Mouse (Mus musculus) CH12.LX (cell line): ENCODE data around the gene Id2. TPM values are rescaled to one million over a fixed set of nuclear protein-coding genes. Genes with fewer than 3 reads are reported as not detected.

Experiments used
- DNase-seq: peaks from one replicate; pipeline ENCODE4 v3.0.0-alpha.2; 2013; ENCODE audit errors: extremely low read depth
- H3K27ac ChIP-seq: 2 replicates; pipeline ENCODE4 v1.5.1; 2012; ENCODE audit warnings: low read depth, mild to moderate bottlenecking, control low read depth, moderate library complexity; ENCODE audit not compliant: insufficient read depth
- H3K27me3 ChIP-seq: replicated peaks from 2 replicates; pipeline ENCODE3; 2012; ENCODE audit warnings: inconsistent platforms
- H3K36me3 ChIP-seq, 2 experiments: replicated peaks in 1 of 2; 2 replicates each; pipeline versions ENCODE3 to v1.6.1; 2012; ENCODE audit warnings: inconsistent platforms in 1 of 2, low read length in 1 of 2, mild to moderate bottlenecking in 1 of 2, mixed read lengths in 1 of 2, moderate library complexity in 1 of 2; ENCODE audit not compliant: control insufficient read depth in 1 of 2, insufficient read depth in 1 of 2
- H3K4me1 ChIP-seq, 2 experiments: 2 replicates each; pipeline ENCODE4 v1.6.1; 2012; ENCODE audit warnings: inconsistent platforms in 1 of 2, moderate library complexity in 1 of 2; ENCODE audit not compliant: insufficient read depth in 2 of 2, control insufficient read depth in 1 of 2
- H3K4me2 ChIP-seq: 2 replicates; pipeline ENCODE4 v1.6.1; 2012; ENCODE audit warnings: low read depth, mild to moderate bottlenecking, control low read depth; ENCODE audit not compliant: poor library complexity, insufficient read depth, severe bottlenecking
- H3K4me3 ChIP-seq, 3 experiments: fragments of 150-350 bp in 1 of 3; sonication (generic) in 1 of 3; replicated peaks in 1 of 3; 2 replicates each; pipeline versions ENCODE3 to v1.5.1; 2011 to 2012; ENCODE audit warnings: low read depth in 2 of 3, low read length in 2 of 3, mild to moderate bottlenecking in 2 of 3, moderate library complexity in 2 of 3, control low read depth in 1 of 3, improper control_type of control experiment in 1 of 3, inconsistent platforms in 1 of 3, mixed read lengths in 1 of 3; ENCODE audit not compliant: poor library complexity in 1 of 3
- H3K79me2 ChIP-seq: replicated peaks from 2 replicates; pipeline ENCODE4 v1.6.1; 2012; ENCODE audit warnings: mild to moderate bottlenecking, moderate library complexity; ENCODE audit not compliant: control insufficient read depth, poor library complexity, insufficient read depth, severe bottlenecking; ENCODE audit errors: extremely low read depth
- H3K9ac ChIP-seq: 2 replicates; pipeline ENCODE4 v1.6.1; 2012; ENCODE audit warnings: low read depth, mild to moderate bottlenecking, control low read depth, moderate library complexity; ENCODE audit not compliant: insufficient read depth
- H3K9me3 ChIP-seq: replicated peaks from 2 replicates; pipeline ENCODE3; 2012; ENCODE audit warnings: low read length, inconsistent platforms, mixed read lengths
- CHD1 ChIP-seq: IDR thresholded peaks from 2 replicates; pipeline ENCODE4 v1.6.1; 2012; ENCODE audit warnings: low read depth, low read length, improper control_type of control experiment, inconsistent platforms
- CHD2 ChIP-seq: IDR thresholded peaks from 2 replicates; pipeline ENCODE4 v1.6.1; 2011; ENCODE audit warnings: low read length, improper control_type of control experiment
- GABPA ChIP-seq: IDR thresholded peaks from 2 replicates; pipeline ENCODE4 v1.6.1; 2012; ENCODE audit warnings: low read depth, low read length, improper control_type of control experiment, inconsistent platforms; ENCODE audit not compliant: insufficient replicate concordance
- HCFC1 ChIP-seq: IDR thresholded peaks from 2 replicates; pipeline ENCODE4 v1.6.1; 2012; ENCODE audit warnings: low read depth, mild to moderate bottlenecking, inconsistent platforms, low read length, improper control_type of control experiment
- IRF4 ChIP-seq: IDR thresholded peaks from 2 replicates; pipeline ENCODE4 v1.6.1; 2014; ENCODE audit warnings: low read depth, mild to moderate bottlenecking, inconsistent platforms, low read length, improper control_type of control experiment
- JUN ChIP-seq: IDR thresholded peaks from 2 replicates; pipeline ENCODE4 v1.6.1; 2011; ENCODE audit warnings: low read depth, mild to moderate bottlenecking, low read length, improper control_type of control experiment, moderate library complexity; ENCODE audit not compliant: insufficient read depth
- JUND ChIP-seq: conservative IDR thresholded peaks from 2 replicates; pipeline ENCODE4 v1.6.1; 2011; ENCODE audit warnings: low read depth, low read length, improper control_type of control experiment
- KAT2A ChIP-seq: IDR thresholded peaks from 2 replicates; pipeline ENCODE4 v1.6.1; 2012; ENCODE audit warnings: low read length, improper control_type of control experiment, inconsistent platforms; ENCODE audit not compliant: insufficient replicate concordance
- MAZ ChIP-seq: IDR thresholded peaks from 2 replicates; pipeline ENCODE4 v1.6.1; 2012; ENCODE audit warnings: low read depth, mild to moderate bottlenecking, inconsistent platforms, low read length, improper control_type of control experiment, moderate library complexity
- MEF2A ChIP-seq: IDR thresholded peaks from 2 replicates; pipeline ENCODE4 v1.6.1; 2014; ENCODE audit warnings: low read depth, mild to moderate bottlenecking, inconsistent platforms, low read length, improper control_type of control experiment, borderline replicate concordance
- MXI1 ChIP-seq: IDR thresholded peaks from 2 replicates; pipeline ENCODE4 v1.6.1; 2011; ENCODE audit warnings: mild to moderate bottlenecking, low read depth, low read length, improper control_type of control experiment
- NELFE ChIP-seq: IDR thresholded peaks from 2 replicates; pipeline ENCODE4 v1.6.1; 2011; ENCODE audit warnings: low read depth, low read length, improper control_type of control experiment
- NRF1 ChIP-seq: IDR thresholded peaks from 2 replicates; pipeline ENCODE4 v1.6.1; 2014; ENCODE audit warnings: low read depth, mild to moderate bottlenecking, inconsistent platforms, low read length, improper control_type of control experiment, moderate library complexity
- PAX5 ChIP-seq: IDR thresholded peaks from 2 replicates; pipeline ENCODE4 v1.6.1; 2012; ENCODE audit warnings: low read length, inconsistent platforms, mixed read lengths
- POLR2A ChIP-seq: IDR thresholded peaks from 2 replicates; pipeline ENCODE4 v1.6.1; 2011; ENCODE audit warnings: low read depth, mild to moderate bottlenecking, improper control_type of control experiment, low read length
- RCOR1 ChIP-seq: conservative IDR thresholded peaks from 2 replicates; pipeline ENCODE4 v1.6.1; 2012; ENCODE audit warnings: low read depth, mild to moderate bottlenecking, inconsistent platforms, low read length, improper control_type of control experiment
- TBP ChIP-seq: conservative IDR thresholded peaks from 2 replicates; pipeline ENCODE4 v1.6.1; 2011; ENCODE audit warnings: low read depth, low read length, improper control_type of control experiment
- TCF12 ChIP-seq: IDR thresholded peaks from 2 replicates; pipeline ENCODE4 v1.6.1; 2014; ENCODE audit warnings: low read depth, mild to moderate bottlenecking, inconsistent platforms, low read length, improper control_type of control experiment
- USF1 ChIP-seq: IDR thresholded peaks from 2 replicates; pipeline ENCODE4 v1.6.1; 2014; ENCODE audit warnings: low read depth, mild to moderate bottlenecking, inconsistent platforms, low read length, improper control_type of control experiment
- USF2 ChIP-seq: conservative IDR thresholded peaks from 2 replicates; pipeline ENCODE4 v1.6.1; 2011; ENCODE audit warnings: low read depth, low read length, improper control_type of control experiment
- ZMIZ1 ChIP-seq: IDR thresholded peaks from 2 replicates; pipeline ENCODE4 v1.6.1; 2012; ENCODE audit warnings: low read depth, mild to moderate bottlenecking, inconsistent platforms, low read length, improper control_type of control experiment
- dilution Hi-C: fragments of 300-500 bp; cut with MboI; formaldehyde crosslinking; loops from 2 replicates; pipeline ENCODE4 v1.14.3; 2020; ENCODE audit warnings: low sequenced_read_pairs; ENCODE audit not compliant: extremely low pct_unique_long_range_greater_than_20kb, extremely low pct_ligation_motif_present
- in situ Hi-C: fragments of 300-500 bp; cut with MboI; formaldehyde crosslinking; loops from 3 replicates; pipeline ENCODE4 v1.14.3; 2019; ENCODE audit warnings: low sequenced_read_pairs, low pct_ligation_motif_present, low pct_unique_long_range_greater_than_20kb, mixed read lengths
- polyA plus RNA-seq: library from polyadenylated mRNA; unstranded; fragments of >175 nt; gene quantifications from 2 replicates; pipeline ENCODE4 v1.2.1, GENCODE M21; 2012; ENCODE audit warnings: low read depth; ENCODE audit not compliant: insufficient read length
- total RNA-seq, 2 experiments: library from RNA; depleted of rRNA; stranded (reverse); fragments of 300-350 nt in 1 of 2; fragments of >200 nt in 1 of 2; gene quantifications; 2 replicates each; pipeline ENCODE4 v1.2.3; 2012 to 2014

Gene Id2
- total and polyA plus RNA-seq, 3 experiments: 12.4 to 42.9 (median 14.2) TPM

DNA sequence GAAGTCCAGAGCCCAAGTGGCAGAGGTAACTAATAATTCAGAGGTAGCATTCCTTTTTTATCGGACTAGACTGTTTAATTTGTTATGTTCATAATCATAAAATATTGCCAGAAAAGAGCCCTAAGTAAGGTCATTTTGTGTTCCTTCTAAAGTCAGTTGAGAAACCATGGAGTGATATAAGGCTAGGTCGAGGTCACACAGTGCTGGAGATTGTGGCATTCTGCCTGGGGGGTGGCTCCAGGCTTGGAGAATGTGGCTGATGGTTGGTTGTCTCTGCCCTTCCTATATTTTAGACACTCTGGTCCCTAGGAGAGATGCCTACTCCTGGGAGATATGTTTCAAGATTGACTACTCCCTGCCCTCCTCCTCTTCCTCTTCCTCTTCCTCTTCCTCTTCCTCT is 16.4 kb upstream of the Id2 start:
- Histone ChIP-seq H3K9ac (no peak overlapping the region), H3K27me3 (no peaks in the 10 kb centered on the region), H3K4me2 (no peak overlapping the region), H3K27ac (no peak overlapping the region), H3K4me3 (no peak overlapping the region), H3K4me1 (no peaks in the 10 kb centered on the region), H3K36me3 (no peaks in the 10 kb centered on the region), H3K9me3 (peaks cover 11% of the 10 kb centered on the region), H3K79me2 (no peaks in the 10 kb centered on the region)
- no peak for TF ChIP-seq NELFE
- TF ChIP-seq JUN: no peak
- no peak for TF ChIP-seq TBP
- TF ChIP-seq JUND: no peak
- no peak for TF ChIP-seq RCOR1
- no peak for TF ChIP-seq USF1
- TF ChIP-seq CHD1: no peak
- no peak for TF ChIP-seq HCFC1
- TF ChIP-seq GABPA: no peak
- TF ChIP-seq ZMIZ1: no peak
- no peak for TF ChIP-seq MEF2A
- TF ChIP-seq MXI1: no peak
- TF ChIP-seq IRF4: no peak
- no peak for TF ChIP-seq CHD2
- in situ Hi-C loops (no loop called here), dilution Hi-C loops (no loop called here)
- DNase-seq: no peak

DNA sequence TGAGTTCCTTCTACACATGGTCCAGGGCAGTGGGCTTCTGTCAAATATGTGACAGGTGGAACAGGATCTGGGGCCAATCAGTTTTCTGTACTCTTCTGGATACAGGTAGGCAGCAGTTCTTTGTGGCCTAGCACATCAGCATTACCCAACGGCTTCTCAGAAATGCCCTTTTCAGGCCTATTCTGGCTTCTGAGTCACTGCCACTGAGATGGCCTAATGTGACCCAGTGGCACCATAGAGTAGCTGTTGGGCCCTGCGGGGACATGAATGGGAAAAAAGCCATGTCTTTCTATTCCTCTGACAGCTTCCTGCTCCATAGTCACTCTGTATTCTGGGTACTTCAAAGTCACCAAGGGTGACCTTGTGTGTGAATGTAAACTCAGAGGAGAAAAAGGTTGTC is 15.9 kb upstream of the Id2 start:
- in situ Hi-C loops: no loop called here
- Histone ChIP-seq H3K9me3 (peaks cover 11% of the 10 kb centered on the region), H3K36me3 (no peaks in the 10 kb centered on the region), H3K4me3 (no peak overlapping the region), H3K4me2 (no peak overlapping the region), H3K79me2 (no peaks in the 10 kb centered on the region), H3K9ac (no peak overlapping the region), H3K27me3 (no peaks in the 10 kb centered on the region), H3K27ac (no peak overlapping the region), H3K4me1 (no peaks in the 10 kb centered on the region)
- TF ChIP-seq MEF2A (no peak), USF2 (no peak), GABPA (no peak), NRF1 (no peak), TCF12 (no peak), USF1 (no peak), KAT2A (no peak), MXI1 (no peak), IRF4 (no peak), PAX5 (no peak), ZMIZ1 (no peak), CHD1 (no peak), RCOR1 (no peak), MAZ (no peak), POLR2A (no peak), NELFE (no peak)
- dilution Hi-C loops: no loop called here
- no peak for DNase-seq
